Mouse (Mus musculus): ENCODE measurements at regions not wholly inside any gene's neighbourhood (a gene's known extent, or its start where the extent isn't known, plus 50 kb on each side); places are given as distances from the start of the nearest gene placed in this dataset.

DNA sequence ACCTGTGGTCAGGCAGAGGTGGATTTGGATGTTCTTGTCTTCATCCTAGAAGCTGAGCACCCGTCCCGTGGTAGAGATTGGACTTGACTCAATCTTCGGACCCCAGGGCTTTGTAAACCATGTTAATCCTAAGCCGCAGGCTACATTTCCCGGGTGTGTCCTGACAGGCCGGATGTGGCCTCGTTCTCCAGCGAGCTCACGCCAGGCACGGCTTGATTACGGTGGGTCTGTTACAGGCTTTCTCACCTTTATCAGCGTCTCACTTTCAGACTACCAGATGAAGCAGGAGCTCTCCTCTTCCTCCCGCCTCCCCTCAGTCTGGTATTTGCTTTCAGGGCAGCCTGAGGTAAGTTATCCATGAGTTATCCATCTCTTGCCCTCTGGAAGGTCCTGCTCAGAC, 156.4 kb upstream of the Six2 start:
- Histone ChIP-seq H3K4me1 (replicated peaks; ENCODE audit: control insufficient read depth, insufficient read depth, low read length) (no peaks in the 10 kb centered on the region), H3K4me3 (ENCODE audit: low read depth, low read length) (no peak overlapping the region), H3K27me3 (replicated peaks; ENCODE audit: control insufficient read depth, insufficient read depth, low read length) (no peaks in the 10 kb centered on the region), H3K36me3 (ENCODE audit: control insufficient read depth, insufficient read depth, low read length) (no peaks in the 10 kb centered on the region), H3K27ac (ENCODE audit: low read depth, low read length) (no peak overlapping the region), H3K9me3 (ENCODE audit: control insufficient read depth, low read length) (no peaks in the 10 kb centered on the region), H3K4me2 (no peak overlapping the region), H3K9ac (ENCODE audit: low read depth, low read length) (no peak overlapping the region)
- WGBS, result 78% methylated on average over 13 of the region's 13 CpGs
- ATAC-seq (replicated peaks; ENCODE audit: low FRiP score) (no peak), DNase-seq (ENCODE audit: low spot score) (no peak)

DNA sequence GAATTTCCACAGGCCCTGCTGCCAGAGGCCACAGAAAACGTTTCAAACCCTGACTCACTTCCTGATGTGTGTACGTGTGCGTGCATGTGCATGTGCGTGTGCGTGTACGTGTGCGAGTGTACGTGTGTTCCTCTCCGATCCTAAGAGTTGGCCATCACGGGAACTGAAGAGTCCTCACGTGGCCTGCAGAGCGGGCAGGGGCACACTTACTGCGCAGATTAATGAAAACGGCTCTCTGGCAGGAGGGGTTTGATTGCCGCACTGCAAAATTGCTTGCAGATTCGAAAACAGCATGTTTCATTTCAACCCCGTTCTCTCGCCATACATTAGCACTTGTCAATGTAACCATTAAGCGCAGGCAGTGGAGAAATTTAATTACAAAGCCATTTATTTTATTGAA, 135.0 kb upstream of the Six2 start:
- ATAC-seq (replicated peaks; ENCODE audit: low FRiP score) (no peak), DNase-seq (ENCODE audit: low spot score) (no peak)

DNA sequence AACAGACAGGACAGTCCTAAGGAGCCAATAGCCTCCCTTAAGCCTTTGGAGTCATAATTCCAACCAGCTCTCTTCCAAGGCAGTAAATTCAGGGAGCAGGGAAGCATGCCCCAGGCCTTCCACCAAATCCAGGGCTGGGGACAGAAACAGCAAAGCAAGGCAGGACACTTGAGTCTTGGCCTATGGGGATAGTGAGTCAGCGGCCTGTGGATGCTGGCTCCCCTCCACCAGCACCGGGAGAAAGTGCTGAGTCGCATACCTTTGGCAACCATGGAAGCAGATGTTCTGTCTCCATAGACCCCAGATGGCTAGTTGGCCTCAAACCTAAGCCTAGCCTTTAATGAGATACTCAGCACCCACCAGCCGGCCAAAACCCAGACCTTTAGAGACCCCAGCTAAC, 133.8 kb upstream of the Six2 start:
- ATAC-seq (replicated peaks; ENCODE audit: low FRiP score) (no peak), DNase-seq (ENCODE audit: low spot score) (no peak)
- H3K4me3 ChIP-seq (ENCODE audit: low read depth, low read length), result no peak overlapping the region

More for the DNA sequence above, 135.0 kb upstream of the Six2 start:
- 84% methylated on average over 19 of the region's 19 CpGs for WGBS
- H3K27me3 ChIP-seq (replicated peaks; ENCODE audit: control insufficient read depth, insufficient read depth, low read length), result no peaks in the 10 kb centered on the region
- H3K4me1 ChIP-seq (replicated peaks; ENCODE audit: control insufficient read depth, insufficient read depth, low read length), result no peaks in the 10 kb centered on the region
- no peaks in the 10 kb centered on the region for H3K36me3 ChIP-seq (ENCODE audit: control insufficient read depth, insufficient read depth, low read length)
- no peaks in the 10 kb centered on the region for H3K9me3 ChIP-seq (ENCODE audit: control insufficient read depth, low read length)
- no peak overlapping the region for H3K9ac ChIP-seq (ENCODE audit: low read depth, low read length)
- no peak overlapping the region for H3K4me2 ChIP-seq
- no peak overlapping the region for H3K4me3 ChIP-seq (ENCODE audit: low read depth, low read length)
- no peak overlapping the region for H3K27ac ChIP-seq (ENCODE audit: low read depth, low read length)

DNA sequence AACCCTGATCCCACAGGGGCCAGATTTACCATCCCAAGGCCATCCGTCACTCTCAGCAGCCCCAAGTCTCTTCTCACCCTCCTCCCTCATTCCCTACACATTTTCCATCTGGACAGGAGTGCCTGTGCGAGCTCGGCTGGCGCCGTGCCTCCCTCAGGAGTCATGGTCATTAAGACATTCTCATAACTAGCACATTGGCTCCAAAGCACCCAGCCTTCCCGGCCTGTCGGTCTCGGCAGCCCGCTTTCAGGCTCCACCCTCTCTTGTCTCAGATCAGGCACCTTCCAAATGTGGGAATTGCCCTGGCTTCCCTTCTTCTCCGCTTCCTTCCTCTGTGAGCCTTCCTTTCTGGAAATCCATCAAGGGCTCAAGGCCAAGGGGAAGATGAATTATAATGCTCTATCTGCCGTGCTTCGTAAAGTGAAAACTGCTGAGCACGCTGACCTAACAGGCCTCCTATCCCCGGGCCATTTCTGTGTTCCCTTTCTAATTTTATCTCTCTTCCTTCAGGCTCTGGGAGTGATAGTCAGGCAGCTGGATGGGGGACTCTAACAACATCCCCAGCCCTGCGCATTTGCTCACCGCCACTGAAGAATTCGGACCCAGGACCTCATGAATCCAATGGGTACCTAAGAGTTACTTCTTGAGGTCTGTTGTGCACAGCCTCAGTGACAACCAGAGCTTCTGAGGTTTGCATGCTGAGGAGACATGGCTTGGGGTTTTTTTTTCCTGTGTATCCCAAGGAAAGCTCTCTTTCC, 130.2 kb upstream of the Six2 start:
- Histone ChIP-seq H3K9ac (ENCODE audit: low read depth, low read length) (no peak overlapping the region), H3K4me2 (no peak overlapping the region), H3K4me3 (ENCODE audit: low read depth, low read length) (no peak overlapping the region), H3K4me1 (replicated peaks; ENCODE audit: control insufficient read depth, insufficient read depth, low read length) (no peaks in the 10 kb centered on the region), H3K36me3 (ENCODE audit: control insufficient read depth, insufficient read depth, low read length) (no peaks in the 10 kb centered on the region), H3K27ac (ENCODE audit: low read depth, low read length) (no peak overlapping the region), H3K9me3 (ENCODE audit: control insufficient read depth, low read length) (no peaks in the 10 kb centered on the region), H3K27me3 (replicated peaks; ENCODE audit: control insufficient read depth, insufficient read depth, low read length) (no peaks in the 10 kb centered on the region; the same call in 1 of the 2 replicates)
- no peak for DNase-seq (ENCODE audit: low spot score)
- ATAC-seq (replicated peaks; ENCODE audit: low FRiP score), result no peak
- 75% methylated on average over 17 of the region's 17 CpGs for WGBS

More for the DNA sequence above, 133.8 kb upstream of the Six2 start:
- H3K36me3 ChIP-seq (ENCODE audit: control insufficient read depth, insufficient read depth, low read length), result no peaks in the 10 kb centered on the region
- H3K4me2 ChIP-seq, result no peak overlapping the region
- no peak overlapping the region for H3K9ac ChIP-seq (ENCODE audit: low read depth, low read length)
- H3K27me3 ChIP-seq (replicated peaks; ENCODE audit: control insufficient read depth, insufficient read depth, low read length), result no peaks in the 10 kb centered on the region
- H3K4me1 ChIP-seq (replicated peaks; ENCODE audit: control insufficient read depth, insufficient read depth, low read length), result no peaks in the 10 kb centered on the region
- H3K9me3 ChIP-seq (ENCODE audit: control insufficient read depth, low read length), result no peaks in the 10 kb centered on the region
- 68% methylated on average over 4 of the region's 4 CpGs for WGBS
- no peak overlapping the region for H3K27ac ChIP-seq (ENCODE audit: low read depth, low read length)

DNA sequence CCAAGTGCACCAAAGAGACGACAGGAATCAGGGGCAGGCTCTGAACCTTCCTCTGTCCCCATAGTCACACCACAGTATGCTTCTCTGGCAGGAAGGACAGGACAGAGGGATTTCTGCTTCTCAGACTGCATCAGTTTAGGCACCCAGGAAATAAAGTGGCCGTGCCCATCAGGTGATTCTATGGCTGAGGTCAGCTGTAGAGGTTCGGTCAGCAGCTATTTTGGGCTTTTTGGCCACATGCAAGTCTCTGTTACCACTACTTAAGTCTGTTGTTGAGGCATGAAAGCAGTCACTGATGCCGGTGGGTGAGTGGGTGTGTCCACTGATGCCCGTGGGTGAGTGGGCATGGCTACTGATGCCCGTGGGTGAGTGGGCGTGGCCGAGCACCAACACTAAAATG, 128.4 kb upstream of the Six2 start:
- H3K4me1 ChIP-seq (replicated peaks; ENCODE audit: control insufficient read depth, insufficient read depth, low read length), result no peaks in the 10 kb centered on the region
- H3K9me3 ChIP-seq (ENCODE audit: control insufficient read depth, low read length), result no peaks in the 10 kb centered on the region
- ATAC-seq (replicated peaks; ENCODE audit: low FRiP score), result no peak
- H3K36me3 ChIP-seq (ENCODE audit: control insufficient read depth, insufficient read depth, low read length), result no peaks in the 10 kb centered on the region
- no peak overlapping the region for H3K9ac ChIP-seq (ENCODE audit: low read depth, low read length)
- no peak overlapping the region for H3K4me3 ChIP-seq (ENCODE audit: low read depth, low read length)
- H3K4me2 ChIP-seq, result no peak overlapping the region
- 89% methylated on average over 8 of the region's 8 CpGs for WGBS
- no peak overlapping the region for H3K27ac ChIP-seq (ENCODE audit: low read depth, low read length)
- no peak for DNase-seq (ENCODE audit: low spot score)
- H3K27me3 ChIP-seq (replicated peaks; ENCODE audit: control insufficient read depth, insufficient read depth, low read length), result no peaks in the 10 kb centered on the region; the same call in 1 of the 2 replicates

DNA sequence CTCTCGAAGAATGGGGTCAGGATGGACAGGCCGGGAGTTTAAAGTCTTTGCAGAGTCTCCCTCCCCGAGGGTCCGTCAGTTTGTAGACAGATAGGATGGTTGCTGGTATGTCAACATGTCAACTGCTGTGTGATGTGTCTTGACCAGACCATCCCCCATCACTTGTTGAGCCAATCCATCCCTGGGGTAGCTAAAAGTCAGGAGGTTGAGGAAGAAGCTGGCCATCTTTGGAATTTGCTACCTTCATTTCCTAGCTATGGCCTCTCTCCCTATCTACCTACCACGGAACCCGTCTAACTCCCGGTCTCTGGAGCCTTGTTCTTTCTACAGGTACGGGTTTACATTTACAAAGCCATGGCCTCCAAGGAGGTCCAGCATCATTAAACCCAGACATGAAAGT, 128.0 kb upstream of the Six2 start:
- ATAC-seq (replicated peaks; ENCODE audit: low FRiP score), result no peak
- Histone ChIP-seq H3K9ac (ENCODE audit: low read depth, low read length) (no peak overlapping the region), H3K4me1 (replicated peaks; ENCODE audit: control insufficient read depth, insufficient read depth, low read length) (no peaks in the 10 kb centered on the region), H3K4me3 (ENCODE audit: low read depth, low read length) (no peak overlapping the region), H3K27ac (ENCODE audit: low read depth, low read length) (no peak overlapping the region), H3K36me3 (ENCODE audit: control insufficient read depth, insufficient read depth, low read length) (no peaks in the 10 kb centered on the region), H3K4me2 (no peak overlapping the region), H3K27me3 (replicated peaks; ENCODE audit: control insufficient read depth, insufficient read depth, low read length) (no peaks in the 10 kb centered on the region; the same call in 1 of the 2 replicates), H3K9me3 (ENCODE audit: control insufficient read depth, low read length) (no peaks in the 10 kb centered on the region)
- WGBS, result 84% methylated on average over 8 of the region's 8 CpGs
- no peak for DNase-seq (ENCODE audit: low spot score)

DNA sequence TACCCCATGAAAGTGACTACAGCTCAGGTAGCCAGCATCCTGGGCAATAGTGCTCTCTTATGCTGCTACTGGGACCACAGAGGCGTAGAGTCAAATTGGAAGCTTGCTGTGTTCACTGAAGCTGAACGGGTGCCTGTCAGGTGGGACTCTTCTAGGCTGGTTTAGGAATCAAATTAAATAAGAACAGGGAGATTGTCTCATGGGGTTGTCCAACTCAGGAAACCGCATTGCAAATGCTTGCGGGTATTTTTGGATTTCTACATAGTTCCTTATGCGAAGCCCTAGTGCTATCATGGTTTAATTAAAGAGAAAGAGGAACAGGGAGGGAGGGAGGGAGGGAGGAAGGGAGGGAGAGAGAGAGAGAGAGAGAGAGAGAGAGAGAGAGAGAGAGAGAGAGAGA, 120.5 kb upstream of the Six2 start:
- 75% methylated on average over 5 of the region's 5 CpGs for WGBS
- H3K9me3 ChIP-seq (ENCODE audit: control insufficient read depth, low read length), result no peaks in the 10 kb centered on the region

DNA sequence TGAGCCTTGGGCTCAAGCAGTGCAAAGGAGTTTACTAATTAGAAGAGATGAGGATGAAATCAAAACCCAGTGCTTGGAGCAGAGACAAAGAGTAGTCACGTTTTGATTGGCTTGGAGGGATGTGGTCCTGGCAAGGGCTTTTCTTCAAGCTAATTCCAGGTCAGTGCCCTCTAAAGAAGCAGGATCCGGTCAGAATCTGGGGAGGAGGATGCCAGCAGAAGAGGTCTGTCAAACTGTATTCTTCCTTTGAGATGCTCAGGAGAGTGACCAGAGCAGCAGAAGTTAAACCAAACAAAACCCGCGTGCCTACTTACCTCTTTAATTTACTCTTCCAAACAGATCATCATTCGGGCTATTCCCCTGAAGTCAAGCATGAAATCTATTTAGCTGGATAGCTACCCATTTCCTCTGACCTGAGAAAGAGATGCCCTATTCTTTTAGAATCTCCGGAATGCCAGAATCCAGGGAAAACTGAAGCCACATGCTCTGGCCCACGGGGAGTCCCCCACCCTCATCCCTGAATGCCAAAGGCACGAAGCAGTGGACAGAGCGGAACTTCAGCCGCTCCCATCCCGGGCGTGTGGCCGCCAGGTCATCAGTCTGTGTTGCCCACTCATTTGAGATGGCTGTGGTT, 117.8 kb upstream of the Six2 start:
- ATAC-seq (replicated peaks; ENCODE audit: low FRiP score), result no peak
- Histone ChIP-seq H3K9ac (ENCODE audit: low read depth, low read length) (no peak overlapping the region), H3K4me2 (no peak overlapping the region), H3K27ac (ENCODE audit: low read depth, low read length) (no peak overlapping the region), H3K4me3 (ENCODE audit: low read depth, low read length) (no peak overlapping the region), H3K4me1 (replicated peaks; ENCODE audit: control insufficient read depth, insufficient read depth, low read length) (no peaks in the 10 kb centered on the region; the same call in 1 of the 2 replicates), H3K27me3 (replicated peaks; ENCODE audit: control insufficient read depth, insufficient read depth, low read length) (peaks cover 40% of the 10 kb centered on the region), H3K36me3 (ENCODE audit: control insufficient read depth, insufficient read depth, low read length) (no peaks in the 10 kb centered on the region), H3K9me3 (ENCODE audit: control insufficient read depth, low read length) (no peaks in the 10 kb centered on the region)
- DNase-seq (ENCODE audit: low spot score), result no peak
- WGBS, result 78% methylated on average over 13 of the region's 13 CpGs

More for the DNA sequence above, 120.5 kb upstream of the Six2 start:
- Histone ChIP-seq H3K4me1 (replicated peaks; ENCODE audit: control insufficient read depth, insufficient read depth, low read length) (no peaks in the 10 kb centered on the region), H3K27me3 (replicated peaks; ENCODE audit: control insufficient read depth, insufficient read depth, low read length) (peaks cover 16% of the 10 kb centered on the region; the same call in 1 of the 2 replicates), H3K4me2 (no peak overlapping the region), H3K9ac (ENCODE audit: low read depth, low read length) (no peak overlapping the region), H3K4me3 (ENCODE audit: low read depth, low read length) (no peak overlapping the region), H3K36me3 (ENCODE audit: control insufficient read depth, insufficient read depth, low read length) (no peaks in the 10 kb centered on the region), H3K27ac (ENCODE audit: low read depth, low read length) (no peak overlapping the region)
- no peak for ATAC-seq (replicated peaks; ENCODE audit: low FRiP score)
- DNase-seq (ENCODE audit: low spot score), result no peak

DNA sequence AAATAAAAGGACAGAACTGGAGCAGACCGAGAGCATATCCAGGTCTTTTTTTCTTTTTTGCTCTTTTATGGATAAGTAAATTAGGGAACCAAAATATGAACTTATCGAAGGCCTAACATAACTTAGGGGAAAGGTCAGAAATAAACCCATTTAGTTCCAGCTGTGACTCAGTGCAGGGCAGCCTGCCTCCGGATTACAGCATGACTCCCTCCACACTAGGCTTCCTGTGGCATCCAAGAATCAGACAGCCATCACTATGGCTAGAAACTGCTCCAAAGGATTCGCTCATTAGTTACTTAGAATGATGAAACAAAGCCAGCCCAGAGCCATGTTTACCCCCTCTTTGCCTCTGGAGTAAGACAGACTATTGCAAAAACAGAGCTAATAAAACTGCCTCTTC, 116.6 kb upstream of the Six2 start:
- Histone ChIP-seq H3K4me2 (no peak overlapping the region), H3K9ac (ENCODE audit: low read depth, low read length) (no peak overlapping the region), H3K4me1 (replicated peaks; ENCODE audit: control insufficient read depth, insufficient read depth, low read length) (peaks cover 7% of the 10 kb centered on the region), H3K27me3 (replicated peaks; ENCODE audit: control insufficient read depth, insufficient read depth, low read length) (peaks cover 52% of the 10 kb centered on the region), H3K9me3 (ENCODE audit: control insufficient read depth, low read length) (no peaks in the 10 kb centered on the region), H3K36me3 (ENCODE audit: control insufficient read depth, insufficient read depth, low read length) (no peaks in the 10 kb centered on the region), H3K27ac (ENCODE audit: low read depth, low read length) (no peak overlapping the region), H3K4me3 (ENCODE audit: low read depth, low read length) (no peak overlapping the region)
- ATAC-seq (replicated peaks; ENCODE audit: low FRiP score) (no peak), DNase-seq (ENCODE audit: low spot score) (no peak)
- WGBS, result 69% methylated on average over 4 of the region's 4 CpGs
